Mouse (Mus musculus): ENCODE results near the gene Lrrfip2. TPM values are rescaled to one million over a fixed set of nuclear protein-coding genes. Genes with fewer than 3 reads are reported as not detected.

Lrrfip2 gene
- total and polyA plus RNA-seq, 2 experiments from 2014 or later, result 38.9 to 41.7 TPM

GRCm38 (mm10) chr9:111153026-111153425, 35.6 kb downstream of the Lrrfip2 start:
- Histone ChIP-seq H3K4me1 (ENCODE audit: insufficient read depth) (0 out of 2 replicates have a peak, but pooled peaks cover 4% of the 10 kb centered on the region), H3K4me2 (ENCODE audit: low read depth) (no peak overlapping the region), H3K4me3 (ENCODE audit: low read depth, low read length) (no peak overlapping the region), H3K27me3 (ENCODE audit: insufficient read depth, low read length) (no peaks in the 10 kb centered on the region), H3K9ac (no peak overlapping the region), H3K36me3 (ENCODE audit: insufficient read depth) (no peaks in the 10 kb centered on the region), H3K27ac (ENCODE audit: low read depth, low read length) (no peak overlapping the region), H3K9me3 (ENCODE audit: low read length) (no peaks in the 10 kb centered on the region)
- DNase-seq (no peak), ATAC-seq (no peak)
- 96% methylated on average over 3 of the region's 3 CpGs for WGBS
- no peak for TF ChIP-seq CTCF (IDR thresholded peaks at IDR 0.05; ENCODE audit: low read depth)

GRCm38 (mm10) chr9:111155764-111156458, 38.5 kb downstream of the Lrrfip2 start:
- no peaks in the 10 kb centered on the region for H3K27me3 ChIP-seq (ENCODE audit: insufficient read depth, low read length)
- 78% methylated on average over 11 of the region's 11 CpGs for WGBS
- no peaks in the 10 kb centered on the region for H3K9me3 ChIP-seq (ENCODE audit: low read length)
- no peak overlapping the region for H3K9ac ChIP-seq
- no peaks in the 10 kb centered on the region for H3K36me3 ChIP-seq (ENCODE audit: insufficient read depth)
- H3K4me2 ChIP-seq (ENCODE audit: low read depth), result no peak overlapping the region
- no peak for DNase-seq
- H3K4me3 ChIP-seq (ENCODE audit: low read depth, low read length), result no peak overlapping the region
- no peak overlapping the region for H3K27ac ChIP-seq (ENCODE audit: low read depth, low read length)
- no peaks in the 10 kb centered on the region for H3K4me1 ChIP-seq (ENCODE audit: insufficient read depth)
- ATAC-seq, result no peak
- TF ChIP-seq CTCF (IDR thresholded peaks at IDR 0.05; ENCODE audit: low read depth), result no peak

- Histone ChIP-seq H3K27ac (ENCODE audit: low read depth, low read length) (no peak overlapping the region), H3K9ac (no peak overlapping the region), H3K4me3 (ENCODE audit: low read depth, low read length) (no peak overlapping the region), H3K4me2 (ENCODE audit: low read depth) (no peak overlapping the region), H3K27me3 (ENCODE audit: insufficient read depth, low read length) (no peaks in the 10 kb centered on the region), H3K9me3 (ENCODE audit: low read length) (no peaks in the 10 kb centered on the region), H3K36me3 (ENCODE audit: insufficient read depth) (no peaks in the 10 kb centered on the region), H3K4me1 (ENCODE audit: insufficient read depth) (no peaks in the 10 kb centered on the region)
- TF ChIP-seq CTCF (IDR thresholded peaks at IDR 0.05; ENCODE audit: low read depth), result no peak
- 93% methylated on average over 1 of the region's 1 CpGs for WGBS
- DNase-seq (no peak), ATAC-seq (no peak)
Measured at GRCm38 (mm10) chr9:111159562-111159961, 42.2 kb downstream of the Lrrfip2 start.

GRCm38 (mm10) chr9:111161213-111161612, 43.8 kb downstream of the Lrrfip2 start:
- H3K4me1 ChIP-seq (ENCODE audit: insufficient read depth), result no peaks in the 10 kb centered on the region
- ATAC-seq (no peak), DNase-seq (no peak)
- TF ChIP-seq CTCF (IDR thresholded peaks at IDR 0.05; ENCODE audit: low read depth), result no peak
- WGBS, result 90% methylated on average over 14 of the region's 14 CpGs
- no peak overlapping the region for H3K4me2 ChIP-seq (ENCODE audit: low read depth)
- H3K27ac ChIP-seq (ENCODE audit: low read depth, low read length), result no peak overlapping the region
- H3K9ac ChIP-seq, result no peak overlapping the region
- no peaks in the 10 kb centered on the region for H3K36me3 ChIP-seq (ENCODE audit: insufficient read depth)
- H3K9me3 ChIP-seq (ENCODE audit: low read length), result no peaks in the 10 kb centered on the region
- H3K27me3 ChIP-seq (ENCODE audit: insufficient read depth, low read length), result no peaks in the 10 kb centered on the region
- no peak overlapping the region for H3K4me3 ChIP-seq (ENCODE audit: low read depth, low read length)

- ATAC-seq (no peak), DNase-seq (no peak)
- Histone ChIP-seq H3K27me3 (ENCODE audit: insufficient read depth, low read length) (no peaks in the 10 kb centered on the region), H3K27ac (ENCODE audit: low read depth, low read length) (peak overlapping the region; percentile 23; the same call in 1 of the 2 replicates), H3K4me3 (ENCODE audit: low read depth, low read length) (no peak overlapping the region), H3K9ac (no peak overlapping the region), H3K4me2 (ENCODE audit: low read depth) (no peak overlapping the region), H3K36me3 (ENCODE audit: insufficient read depth) (no peaks in the 10 kb centered on the region), H3K4me1 (ENCODE audit: insufficient read depth) (no peaks in the 10 kb centered on the region), H3K9me3 (ENCODE audit: low read length) (no peaks in the 10 kb centered on the region)
- no peak for TF ChIP-seq CTCF (IDR thresholded peaks at IDR 0.05; ENCODE audit: low read depth)
- WGBS, result 43% methylated on average over 4 of the region's 4 CpGs
Measured at GRCm38 (mm10) chr9:111166612-111167011, 49.2 kb downstream of the Lrrfip2 start.

GRCm38 (mm10) chr9:111170430-111170829, 53.0 kb downstream of the Lrrfip2 start:
- H3K9me3 ChIP-seq (ENCODE audit: low read length), result no peaks in the 10 kb centered on the region
- H3K4me2 ChIP-seq (ENCODE audit: low read depth), result no peak overlapping the region
- no peak overlapping the region for H3K27ac ChIP-seq (ENCODE audit: low read depth, low read length)
- ATAC-seq (no peak), DNase-seq (no peak)
- no peak overlapping the region for H3K9ac ChIP-seq
- H3K4me1 ChIP-seq (ENCODE audit: insufficient read depth), result no peaks in the 10 kb centered on the region
- H3K4me3 ChIP-seq (ENCODE audit: low read depth, low read length), result no peak overlapping the region
- WGBS, result 58% methylated on average over 3 of the region's 3 CpGs
- TF ChIP-seq CTCF (IDR thresholded peaks at IDR 0.05; ENCODE audit: low read depth), result no peak
- no peaks in the 10 kb centered on the region for H3K36me3 ChIP-seq (ENCODE audit: insufficient read depth)
- no peaks in the 10 kb centered on the region for H3K27me3 ChIP-seq (ENCODE audit: insufficient read depth, low read length)

- Histone ChIP-seq H3K4me3 (ENCODE audit: low read depth, low read length) (no peak overlapping the region), H3K4me1 (ENCODE audit: insufficient read depth) (no peaks in the 10 kb centered on the region), H3K27me3 (ENCODE audit: insufficient read depth, low read length) (no peaks in the 10 kb centered on the region), H3K9me3 (ENCODE audit: low read length) (no peaks in the 10 kb centered on the region), H3K36me3 (ENCODE audit: insufficient read depth) (no peaks in the 10 kb centered on the region), H3K4me2 (ENCODE audit: low read depth) (no peak overlapping the region), H3K27ac (ENCODE audit: low read depth, low read length) (no peak overlapping the region), H3K9ac (no peak overlapping the region)
- no peak for TF ChIP-seq CTCF (IDR thresholded peaks at IDR 0.05; ENCODE audit: low read depth)
- DNase-seq (no peak), ATAC-seq (no peak)
- 91% methylated on average over 5 of the region's 5 CpGs for WGBS
Measured at GRCm38 (mm10) chr9:111174071-111174470, 56.7 kb downstream of the Lrrfip2 start.

Data from forebrain, postnatal 0 days (tissue).